Mouse (Mus musculus) neutrophil, adult 83 days (primary cell): ENCODE results near the gene Ppp2r5b. TPM values are rescaled to one million over a fixed set of nuclear protein-coding genes. Genes with fewer than 3 reads are reported as not detected.

Experiments used
- total RNA-seq, 2 experiments: library from RNA; stranded (reverse); gene quantifications; one replicate each; pipeline ENCODE4 v1.2.4; 2023

The Ppp2r5b gene
- 10 to 100 TPM; 18.7 to 20.3 TPM for total RNA-seq

GRCm38 (mm10) chr19:6235084-6236052, at the start of gene Ppp2r5b:
Gene Ppp2r5b (minus strand): TSS chr19:6235872.

GRCm38 (mm10) chr19:6276426-6277421, 41.1 kb upstream of the Ppp2r5b start, which contains the start of gene Ehd1:
Gene Ehd1 (plus strand): TSS chr19:6276725.

GRCm38 (mm10) chr19:6241274-6242107, 5.8 kb upstream of the Ppp2r5b start, which contains the start of gene Atg2a:
Gene Atg2a (plus strand): TSS chr19:6241668.

GRCm38 (mm10) chr19:6226135-6226534, 9.5 kb downstream of the Ppp2r5b start, which contains the start of gene Gpha2:
Gene Gpha2 (plus strand): TSS chr19:6226380.

GRCm38 (mm10) chr19:6184131-6184530, 51.5 kb downstream of the Ppp2r5b start, which contains the start of gene Majin:
Gene Majin (plus strand): TSS chr19:6184388.

Other genes starting within 250 kb of the Ppp2r5b start
- gene Slc22a20, start 249.7 kb downstream of the Ppp2r5b start, total RNA-seq, result 1 to 10 TPM; 1.9 to 2.3 TPM
- 100 to 1,000 TPM; 242 to 264 TPM for gene Capn1, start 220.0 kb downstream of the Ppp2r5b start, total RNA-seq
- gene Syvn1, start 189.3 kb downstream of the Ppp2r5b start, total RNA-seq, result 10 to 100 TPM; 40.0 to 42.7 TPM
- gene Mrpl49, start 178.1 kb downstream of the Ppp2r5b start, total RNA-seq, result 10 to 100 TPM; 15.5 to 17.7 TPM
- gene Fau, start 178.0 kb downstream of the Ppp2r5b start, total RNA-seq, result 1,000 to 10,000 TPM; 1,500 to 1,520 TPM
- 10 to 100 TPM; 11.3 to 13.7 TPM for gene Znhit2, start 174.7 kb downstream of the Ppp2r5b start, total RNA-seq
- gene Tm7sf2, start 167.5 kb downstream of the Ppp2r5b start, total RNA-seq, result 10 to 100 TPM in 1 of 2 experiments, 1 to 10 TPM in 1; 9.7 to 10.8 TPM
- 10 to 100 TPM; 71.2 to 76.9 TPM for gene Vps51, start 158.6 kb downstream of the Ppp2r5b start, total RNA-seq
- not detected for gene Tmem262, start 155.8 kb downstream of the Ppp2r5b start, total RNA-seq
- gene Gm28374, start 153.6 kb downstream of the Ppp2r5b start, total RNA-seq, result not detected
- gene Zfpl1, start 150.9 kb downstream of the Ppp2r5b start, total RNA-seq, result 10 to 100 TPM; 23.8 to 26.0 TPM
- 10 to 100 TPM; 31.2 to 31.6 TPM for gene Cdca5, start 150.9 kb downstream of the Ppp2r5b start, total RNA-seq
- 1 to 10 TPM; 1.2 to 2.0 TPM for gene AC131692.1, start 141.5 kb downstream of the Ppp2r5b start, total RNA-seq
- gene Naaladl1, start 130.1 kb downstream of the Ppp2r5b start, total RNA-seq, result 1 to 10 TPM in 1 of 2 experiments, under 1 TPM in 1; 0.46 to 1.7 TPM
- gene Sac3d1, start 117.2 kb downstream of the Ppp2r5b start, total RNA-seq, result 1 to 10 TPM; 6.6 to 7.2 TPM
- 10 to 100 TPM; 11.3 to 14.2 TPM for gene Snx15, start 107.6 kb downstream of the Ppp2r5b start, total RNA-seq
- 1 to 10 TPM in 1 of 2 experiments, under 1 TPM in 1; 0.94 to 1.3 TPM for gene Batf2, start 94.9 kb downstream of the Ppp2r5b start, total RNA-seq
- gene Arl2, start 94.3 kb downstream of the Ppp2r5b start, total RNA-seq, result 10 to 100 TPM; 12.9 to 17.1 TPM
- gene Majin, start 51.5 kb downstream of the Ppp2r5b start, total RNA-seq, result not detected
- not detected for gene Gpha2, start 9.5 kb downstream of the Ppp2r5b start, total RNA-seq
- 100 to 1,000 TPM in 1 of 2 experiments, 10 to 100 TPM in 1; 88.4 to 104 TPM for gene Atg2a, start 5.8 kb upstream of the Ppp2r5b start, total RNA-seq
- 100 to 1,000 TPM; 198 to 207 TPM for gene Ehd1, start 40.9 kb upstream of the Ppp2r5b start, total RNA-seq
- 10 to 100 TPM in 1 of 2 experiments, 1 to 10 TPM in 1; 7.5 to 11.7 TPM for gene Cdc42bpg, start 70.6 kb upstream of the Ppp2r5b start, total RNA-seq
- 10 to 100 TPM; 21.9 to 22.6 TPM for gene Men1, start 99.1 kb upstream of the Ppp2r5b start, total RNA-seq
- gene Map4k2, start 105.3 kb upstream of the Ppp2r5b start, total RNA-seq, result 100 to 1,000 TPM; 397 to 423 TPM
- 100 to 1,000 TPM; 454 to 459 TPM for gene Sf1, start 127.8 kb upstream of the Ppp2r5b start, total RNA-seq
- gene Pygm, start 148.5 kb upstream of the Ppp2r5b start, total RNA-seq, result 1 to 10 TPM; 3.1 to 4.6 TPM
- gene Rasgrp2, start 163.5 kb upstream of the Ppp2r5b start, total RNA-seq, result 100 to 1,000 TPM; 407 to 413 TPM
- under 1 TPM in 1 of 2 experiments, not detected in 1; 0.40 TPM for gene Nrxn2, start 182.9 kb upstream of the Ppp2r5b start, total RNA-seq